Mouse (Mus musculus) heart, adult 2 months (tissue): ENCODE results near the gene Usp30.

Experiments used
- CTCF ChIP-seq: fragments of 200-600 bp; IDR thresholded peaks from 2 replicates; pipeline ENCODE4 v1.8.1; 2022; ENCODE audit warnings: antibody characterized with exemption, mild to moderate bottlenecking, moderate library complexity
- POLR2A ChIP-seq: fragments of 200-500 bp; IDR thresholded peaks from 2 replicates; pipeline ENCODE4 v1.6.1; 2011; ENCODE audit warnings: mild to moderate bottlenecking, low read depth, low read length, control low read depth; ENCODE audit not compliant: insufficient read depth

DNA sequence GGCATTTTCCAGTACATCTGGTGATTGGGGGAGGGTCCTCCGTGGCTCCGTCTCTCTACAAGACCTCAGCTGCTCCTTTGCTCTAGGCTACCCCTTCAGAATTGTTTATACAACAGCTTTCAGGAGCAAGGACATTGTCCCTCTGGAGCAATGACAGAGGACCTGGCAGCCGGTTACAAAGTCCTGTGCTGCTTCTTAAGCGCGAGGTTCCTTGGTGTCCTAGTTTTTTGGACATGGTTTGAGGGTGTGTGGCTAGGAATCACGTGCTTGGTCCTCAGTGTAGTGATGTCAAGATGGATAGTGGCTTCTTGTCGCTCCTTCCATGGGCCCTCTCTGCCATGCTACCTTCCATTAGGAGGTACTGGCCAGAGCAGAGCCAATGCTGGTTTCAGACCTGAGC lies 30.9 kb upstream of the Usp30 start:
- TF ChIP-seq CTCF (no peak), POLR2A (no peak)
